Mouse (Mus musculus) thymus, adult 2 months (tissue): ENCODE data around the gene Tbc1d2b.

Source experiments
- CTCF ChIP-seq: fragments of 200-500 bp; IDR thresholded peaks from 2 replicates; pipeline ENCODE4 v1.5.1; 2012; ENCODE audit warnings: mild to moderate bottlenecking, control low read depth, low read length, moderate library complexity, borderline replicate concordance; ENCODE audit not compliant: control insufficient read depth, poor library complexity, insufficient read depth; ENCODE audit errors: extremely low read depth
- POLR2A ChIP-seq: fragments of 200-500 bp; IDR thresholded peaks from 2 replicates; pipeline ENCODE4 v1.6.1; 2012; ENCODE audit warnings: mild to moderate bottlenecking, low read length, control low read depth, moderate library complexity; ENCODE audit not compliant: control insufficient read depth, poor library complexity, insufficient read depth; ENCODE audit errors: extremely low read depth

GRCm38 (mm10) chr9:90260079-90260478 is 10.5 kb downstream of the Tbc1d2b start:
- no peak for TF ChIP-seq CTCF
- TF ChIP-seq POLR2A = no peak
